Mouse (Mus musculus) hindbrain, postnatal 0 days (tissue): ENCODE data around the gene Ankrd6. TPM values are rescaled to one million over a fixed set of nuclear protein-coding genes. Genes with fewer than 3 reads are reported as not detected.

ENCODE experiments used
- ATAC-seq: fragments of 200-750 bp; cut with Nextera tagmentation; 2 replicates; pipeline ENCODE4 v1.8.0; 2017; ENCODE audit warnings: mild to moderate bottlenecking, moderate TSS enrichment, moderate library complexity
- DNase-seq: peaks from one replicate; pipeline ENCODE4 v3.0.0-alpha.2; 2015; ENCODE audit warnings: low spot score
- H3K27ac ChIP-seq: fragments of 300-500 bp; sonication (generic); 2 replicates; pipeline ENCODE4 v1.5.1; 2014; ENCODE audit warnings: mild to moderate bottlenecking
- H3K27me3 ChIP-seq: fragments of 300-500 bp; sonication (generic); 2 replicates; pipeline ENCODE4 v1.6.1; 2014; ENCODE audit warnings: low read length, mixed read lengths; ENCODE audit not compliant: insufficient read depth
- H3K36me3 ChIP-seq: fragments of 300-500 bp; sonication (generic); 2 replicates; pipeline ENCODE4 v1.6.1; 2014; ENCODE audit warnings: low read length, mixed read lengths; ENCODE audit not compliant: insufficient read depth
- H3K4me1 ChIP-seq: fragments of 300-500 bp; sonication (generic); 2 replicates; pipeline ENCODE4 v1.6.1; 2014; ENCODE audit warnings: antibody characterized with exemption, low read length, mixed read lengths; ENCODE audit not compliant: insufficient read depth
- H3K4me2 ChIP-seq: fragments of 300-500 bp; sonication (generic); 2 replicates; pipeline ENCODE4 v1.6.1; 2014; ENCODE audit warnings: low read depth, mild to moderate bottlenecking, low read length, moderate library complexity, mixed read lengths
- H3K4me3 ChIP-seq: fragments of 300-500 bp; sonication (generic); 2 replicates; pipeline ENCODE4 v1.5.1; 2014; ENCODE audit warnings: low read length
- H3K9ac ChIP-seq: fragments of 300-500 bp; sonication (generic); replicated peaks from 2 replicates; pipeline ENCODE4 v1.6.1; 2014; ENCODE audit warnings: mild to moderate bottlenecking, low read length, moderate library complexity, mixed read lengths
- H3K9me3 ChIP-seq: fragments of 300-500 bp; sonication (generic); 2 replicates; pipeline ENCODE4 v1.6.1; 2016; ENCODE audit warnings: low read length, mixed read lengths
- CTCF ChIP-seq: IDR thresholded peaks from 2 replicates; pipeline ENCODE4 v1.5.1; 2016; ENCODE audit warnings: antibody characterized with exemption, control low read depth, low read depth
- WGBS: fragments of 180-500 bp; shearing (Covaris S2); extraction: QIAGEN DNeasy Blood & Tissue Kit; methylation state at CpG from one replicate; pipeline ENCODE4 v1.1.7; 2014; 5-methylcytosine and 5-hydroxymethylcytosine counted together
- polyA plus RNA-seq: library from polyadenylated mRNA; unstranded; fragments of >200 nt; fragmentation: Nextera tagmentation; extraction: Ambion mirVana; gene quantifications from 2 replicates; pipeline ENCODE4 v1.2.1, GENCODE M21; 2015
- total RNA-seq: library from RNA; depleted of rRNA; stranded (reverse); fragments of >200 nt; gene quantifications from 2 replicates; pipeline ENCODE4 v1.2.3, GENCODE M21; 2014

Gene Ankrd6
- total and polyA plus RNA-seq, 2 experiments from 2014 or later: 17.3 to 26.5 TPM

GRCm38 (mm10) chr4:32872189-32872749 is 78.4 kb downstream of the Ankrd6 start:
- Histone ChIP-seq H3K4me3 (no peak overlapping the region), H3K36me3 (no peaks in the 10 kb centered on the region), H3K9ac (no peak overlapping the region), H3K4me1 (no peaks in the 10 kb centered on the region), H3K9me3 (no peaks in the 10 kb centered on the region), H3K27me3 (no peaks in the 10 kb centered on the region), H3K4me2 (no peak overlapping the region), H3K27ac (no peak overlapping the region)
- TF ChIP-seq CTCF: no peak
- DNase-seq: no peak
- WGBS: 85% methylated on average over 8 of the region's 8 CpGs
- 0 out of 2 replicates have a peak, but pooled peaks have one; percentile 38 for ATAC-seq

- Histone ChIP-seq H3K4me2 (no peak overlapping the region), H3K4me3 (no peak overlapping the region), H3K27me3 (peaks cover 4% of the 10 kb centered on the region; the same call in 1 of the 2 replicates), H3K9me3 (no peaks in the 10 kb centered on the region), H3K27ac (no peak overlapping the region), H3K4me1 (no peaks in the 10 kb centered on the region), H3K9ac (no peak overlapping the region), H3K36me3 (no peaks in the 10 kb centered on the region)
- DNase-seq (no peak), ATAC-seq (no peak)
- TF ChIP-seq CTCF: no peak
- 80% methylated on average over 9 of the region's 9 CpGs for WGBS
Measured at GRCm38 (mm10) chr4:32869370-32869769, 81.3 kb downstream of the Ankrd6 start.

- peaks cover 4% of the 10 kb centered on the region; the same call in 1 of the 2 replicates for H3K27me3 ChIP-seq
- TF ChIP-seq CTCF: no peak
- no peaks in the 10 kb centered on the region for H3K4me1 ChIP-seq
- 83% methylated on average over 8 of the region's 8 CpGs for WGBS
- ATAC-seq: no peak
- no peak overlapping the region for H3K27ac ChIP-seq
- H3K4me2 ChIP-seq: no peak overlapping the region
- no peaks in the 10 kb centered on the region for H3K36me3 ChIP-seq
- no peaks in the 10 kb centered on the region for H3K9me3 ChIP-seq
- no peak overlapping the region for H3K4me3 ChIP-seq
- no peak overlapping the region for H3K9ac ChIP-seq
- no peak for DNase-seq
Measured at GRCm38 (mm10) chr4:32868858-32869257, 81.8 kb downstream of the Ankrd6 start.

GRCm38 (mm10) chr4:32868437-32868836 is 82.2 kb downstream of the Ankrd6 start:
- no peaks in the 10 kb centered on the region for H3K36me3 ChIP-seq
- no peak overlapping the region for H3K4me2 ChIP-seq
- TF ChIP-seq CTCF: no peak
- H3K9me3 ChIP-seq: no peaks in the 10 kb centered on the region
- WGBS: 86% methylated on average over 4 of the region's 4 CpGs
- no peak for ATAC-seq
- H3K9ac ChIP-seq: no peak overlapping the region
- H3K27me3 ChIP-seq: peaks cover 4% of the 10 kb centered on the region; the same call in 1 of the 2 replicates
- no peak overlapping the region for H3K27ac ChIP-seq
- no peak overlapping the region for H3K4me3 ChIP-seq
- H3K4me1 ChIP-seq: no peaks in the 10 kb centered on the region
- DNase-seq: no peak

- no peaks in the 10 kb centered on the region for H3K36me3 ChIP-seq
- H3K27me3 ChIP-seq: peaks cover 4% of the 10 kb centered on the region; the same call in 1 of the 2 replicates
- H3K9me3 ChIP-seq: no peaks in the 10 kb centered on the region
- 89% methylated on average over 6 of the region's 6 CpGs for WGBS
- ATAC-seq (no peak), DNase-seq (no peak)
- no peaks in the 10 kb centered on the region for H3K4me1 ChIP-seq
- H3K9ac ChIP-seq: no peak overlapping the region
- no peak overlapping the region for H3K27ac ChIP-seq
- H3K4me3 ChIP-seq: no peak overlapping the region
- no peak overlapping the region for H3K4me2 ChIP-seq
- peak; percentile 44 for TF ChIP-seq CTCF
Measured at GRCm38 (mm10) chr4:32867460-32867859, 83.2 kb downstream of the Ankrd6 start.

- Histone ChIP-seq H3K4me2 (peak overlapping the region; percentile 65), H3K36me3 (no peaks in the 10 kb centered on the region), H3K9me3 (no peaks in the 10 kb centered on the region), H3K27me3 (peaks cover 4% of the 10 kb centered on the region; the same call in 1 of the 2 replicates), H3K27ac (0 out of 2 replicates have a peak overlapping the region, but pooled peaks have one; percentile 59), H3K9ac (peak overlapping the region; percentile 38; the same call in 1 of the 2 replicates), H3K4me3 (peak overlapping the region; percentile 42), H3K4me1 (0 out of 2 replicates have a peak, but pooled peaks cover 7% of the 10 kb centered on the region)
- WGBS: 79% methylated on average over 6 of the region's 6 CpGs
- ATAC-seq (no peak), DNase-seq (no peak)
- no peak for TF ChIP-seq CTCF
Measured at GRCm38 (mm10) chr4:32864867-32865242, 85.8 kb downstream of the Ankrd6 start.

- Histone ChIP-seq H3K27me3 (peaks cover 4% of the 10 kb centered on the region; the same call in 1 of the 2 replicates), H3K4me1 (0 out of 2 replicates have a peak, but pooled peaks cover 7% of the 10 kb centered on the region), H3K9me3 (no peaks in the 10 kb centered on the region), H3K36me3 (no peaks in the 10 kb centered on the region), H3K9ac (peak overlapping the region; percentile 38), H3K27ac (peak overlapping the region; percentile 59), H3K4me2 (peak overlapping the region; percentile 65), H3K4me3 (peak overlapping the region; percentile 42)
- peak; percentile 49 for DNase-seq
- 15% methylated on average over 31 of the region's 31 CpGs for WGBS
- no peak for TF ChIP-seq CTCF
- ATAC-seq: peak; percentile 35; the same call in 1 of the 2 replicates
Measured at GRCm38 (mm10) chr4:32864131-32864866, 86.3 kb downstream of the Ankrd6 start.
